Mouse (Mus musculus) kidney, embryonic 16.5 days (tissue): Measurements from ENCODE around the gene Tjp1. TPM values are rescaled to one million over a fixed set of nuclear protein-coding genes. Genes with fewer than 3 reads are reported as not detected.

Experiments
- ATAC-seq: fragments of 200-750 bp; cut with Nextera tagmentation; 2 replicates; pipeline ENCODE4 v1.8.0; 2017; ENCODE audit warnings: moderate TSS enrichment; ENCODE audit not compliant: low FRiP score, low TSS enrichment
- H3K27ac ChIP-seq: fragments of 300-500 bp; sonication (generic); 2 replicates; pipeline ENCODE4 v1.5.1; 2014; ENCODE audit warnings: low read length
- H3K27me3 ChIP-seq: fragments of 300-500 bp; sonication (generic); 2 replicates; pipeline ENCODE4 v1.6.1; 2014; ENCODE audit warnings: low read length, control low read depth, mixed read lengths; ENCODE audit not compliant: insufficient read depth
- H3K36me3 ChIP-seq: fragments of 300-500 bp; sonication (generic); 2 replicates; pipeline ENCODE4 v1.6.1; 2014; ENCODE audit warnings: low read length, control low read depth, mixed read lengths; ENCODE audit not compliant: insufficient read depth
- H3K4me1 ChIP-seq: fragments of 300-500 bp; sonication (generic); 2 replicates; pipeline ENCODE4 v1.6.1; 2014; ENCODE audit warnings: low read length, control low read depth, mixed read lengths; ENCODE audit not compliant: insufficient read depth
- H3K4me2 ChIP-seq: fragments of 300-500 bp; sonication (generic); replicated peaks from 2 replicates; pipeline ENCODE4 v1.6.1; 2014; ENCODE audit warnings: low read depth, low read length
- H3K4me3 ChIP-seq: fragments of 300-500 bp; sonication (generic); 2 replicates; pipeline ENCODE4 v1.5.1; 2014; ENCODE audit warnings: mild to moderate bottlenecking, low read length
- H3K9ac ChIP-seq: fragments of 300-500 bp; sonication (generic); replicated peaks from 2 replicates; pipeline ENCODE4 v1.6.1; 2014; ENCODE audit warnings: low read length
- H3K9me3 ChIP-seq: fragments of 300-500 bp; sonication (generic); 2 replicates; pipeline ENCODE4 v1.6.1; 2016; ENCODE audit warnings: low read length, control low read depth
- whole genome bisulfite sequencing: fragments of 180-500 bp; shearing (Covaris S2); extraction: QIAGEN DNeasy Blood & Tissue Kit; methylation state at CpG from one replicate; pipeline ENCODE4 v1.1.7; 2014; 5-methylcytosine and 5-hydroxymethylcytosine counted together
- polyA plus RNA-seq: library from polyadenylated mRNA; unstranded; fragments of >200 nt; fragmentation: Nextera tagmentation; extraction: Ambion mirVana; gene quantifications from 2 replicates; pipeline ENCODE4 v1.2.1, GENCODE M21; 2015

The Tjp1 gene
- polyA plus RNA-seq, 1 experiment from 2014 or later: 29.1 TPM

DNA sequence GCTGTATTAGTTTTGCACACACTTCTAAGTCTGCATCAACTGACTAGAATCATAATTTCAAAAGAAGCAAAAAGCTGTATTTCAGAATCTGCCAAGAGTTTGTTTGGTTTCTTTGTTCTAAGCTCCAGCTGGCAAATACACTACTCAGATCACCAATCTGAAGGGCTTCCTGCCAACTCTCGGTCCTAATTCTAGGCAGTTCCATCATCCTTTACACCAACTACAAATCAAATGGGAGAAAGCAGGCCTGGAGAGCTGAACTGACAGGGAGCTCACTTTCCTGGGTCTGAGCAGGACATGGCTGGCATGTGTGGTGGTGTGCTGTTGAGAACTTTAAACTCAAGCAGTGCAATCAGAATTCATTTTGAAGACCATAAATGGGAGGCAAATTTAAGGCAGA is 170.0 kb downstream of the Tjp1 start:
- H3K27ac ChIP-seq: peak overlapping the region; percentile 5; the same call in 1 of the 2 replicates
- H3K27me3 ChIP-seq: no peaks in the 10 kb centered on the region
- no peak overlapping the region for H3K4me3 ChIP-seq
- ATAC-seq: no peak
- no peaks in the 10 kb centered on the region for H3K9me3 ChIP-seq
- H3K36me3 ChIP-seq: no peaks in the 10 kb centered on the region
- WGBS: 14% methylated on average over 1 of the region's 1 CpGs
- H3K4me2 ChIP-seq: no peak overlapping the region
- H3K4me1 ChIP-seq: peaks cover 35% of the 10 kb centered on the region
- H3K9ac ChIP-seq: no peak overlapping the region

DNA sequence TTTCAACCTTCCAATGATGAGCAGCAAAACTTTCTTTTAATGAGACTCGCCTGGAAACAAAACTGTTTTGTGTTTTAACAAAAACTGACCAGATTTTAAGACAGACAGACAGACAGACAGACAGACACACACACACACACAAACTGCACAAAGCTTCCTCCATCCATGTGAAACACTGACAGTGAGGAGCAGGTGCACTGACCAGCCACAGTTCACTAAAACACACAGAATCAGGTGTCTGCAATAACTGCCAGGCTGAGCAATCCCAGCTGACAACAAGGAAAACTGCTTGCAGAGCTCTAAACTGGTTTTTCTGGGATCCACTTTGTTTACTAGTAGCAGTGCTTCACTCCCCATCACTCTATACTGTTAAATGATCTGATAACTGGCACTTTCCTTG is 171.4 kb downstream of the Tjp1 start:
- Histone ChIP-seq H3K27ac (peak overlapping the region; percentile 61), H3K27me3 (no peaks in the 10 kb centered on the region), H3K9me3 (no peaks in the 10 kb centered on the region), H3K9ac (no peak overlapping the region), H3K4me1 (peaks cover 32% of the 10 kb centered on the region), H3K36me3 (no peaks in the 10 kb centered on the region), H3K4me2 (no peak overlapping the region), H3K4me3 (no peak overlapping the region)
- WGBS: 85% methylated on average over 1 of the region's 1 CpGs
- no peak for ATAC-seq

DNA sequence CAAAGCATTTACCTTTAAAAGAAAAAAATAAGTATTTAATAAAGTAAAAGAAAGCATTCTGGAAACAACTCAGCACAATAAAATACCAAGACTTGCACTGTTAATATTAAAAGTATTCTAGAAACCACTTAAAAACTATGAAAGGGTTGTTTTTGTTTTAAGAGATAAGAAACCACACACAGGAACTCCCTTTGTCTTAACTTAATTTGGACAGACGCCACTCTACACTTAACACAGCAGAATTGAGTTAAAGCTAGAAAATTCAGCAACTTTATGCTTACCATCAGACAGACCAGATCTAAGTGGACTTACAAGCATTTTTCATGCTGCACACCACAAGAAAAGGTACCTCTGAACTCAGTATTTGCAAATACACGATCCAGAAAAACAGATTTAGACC is 172.7 kb downstream of the Tjp1 start:
- Histone ChIP-seq H3K4me2 (no peak overlapping the region), H3K36me3 (no peaks in the 10 kb centered on the region), H3K27me3 (no peaks in the 10 kb centered on the region), H3K27ac (peak overlapping the region; percentile 69; the same call in 1 of the 2 replicates), H3K4me3 (no peak overlapping the region), H3K9ac (no peak overlapping the region), H3K4me1 (peaks cover 31% of the 10 kb centered on the region), H3K9me3 (no peaks in the 10 kb centered on the region)
- no peak for ATAC-seq
- 48% methylated on average over 2 of the region's 2 CpGs for WGBS

DNA sequence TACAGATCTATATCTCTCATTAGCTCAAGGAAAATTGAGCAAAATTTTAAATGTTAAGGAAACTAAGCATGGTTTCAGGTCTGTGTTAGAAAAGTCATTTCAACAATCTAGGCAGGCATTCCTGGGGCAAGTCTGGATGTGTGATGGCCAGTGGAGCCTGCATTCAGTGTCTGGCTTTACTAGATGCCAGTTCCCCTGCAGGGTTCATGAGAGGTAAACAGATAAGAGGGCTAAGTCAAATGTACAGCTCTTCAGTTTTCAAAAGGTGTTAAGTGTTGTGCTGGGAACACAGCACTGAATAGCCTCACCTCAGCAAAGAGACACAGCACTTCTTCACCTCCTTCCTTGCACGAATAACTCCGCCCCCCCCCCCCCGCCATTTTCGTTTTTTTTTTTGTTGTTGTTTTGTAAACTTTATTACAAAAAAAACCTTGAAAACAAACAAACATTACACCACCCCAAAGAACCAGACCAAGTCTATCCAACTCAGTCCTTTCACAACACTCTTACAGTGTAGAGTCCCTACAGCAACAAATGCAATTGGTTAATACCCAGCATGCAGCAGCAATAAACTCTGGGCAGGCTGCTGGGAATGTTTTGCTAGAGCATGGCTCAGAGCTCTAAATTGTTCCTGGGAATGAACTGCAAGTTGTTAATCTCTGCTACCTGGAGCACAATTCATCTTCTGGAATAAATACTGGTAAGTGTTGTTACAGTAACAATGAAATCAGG is 177.1 kb downstream of the Tjp1 start:
- WGBS: 81% methylated on average over 3 of the region's 4 CpGs
- ATAC-seq: no peak
- H3K36me3 ChIP-seq: no peaks in the 10 kb centered on the region

DNA sequence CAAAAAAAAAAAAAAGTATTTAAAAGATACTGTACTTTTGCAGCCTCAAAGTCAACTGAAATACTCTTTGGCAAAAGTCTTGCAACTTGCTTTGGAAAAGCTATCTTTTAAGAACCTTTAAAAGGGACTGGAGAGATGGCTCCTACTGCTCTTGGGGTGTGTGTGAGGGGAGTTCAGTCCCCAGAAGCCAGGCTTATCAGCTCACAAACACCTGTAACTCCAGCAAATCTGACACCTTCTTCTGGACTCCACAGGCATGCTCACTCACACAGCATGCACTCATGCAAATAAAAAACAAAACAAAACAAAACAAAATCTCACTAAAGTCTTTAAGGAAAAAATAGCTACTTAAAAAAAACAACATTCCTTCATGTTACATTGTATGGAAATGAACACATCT is 179.0 kb downstream of the Tjp1 start:
- Histone ChIP-seq H3K36me3 (no peaks in the 10 kb centered on the region), H3K9me3 (no peaks in the 10 kb centered on the region), H3K4me3 (no peak overlapping the region), H3K4me1 (0 out of 2 replicates have a peak, but pooled peaks cover 5% of the 10 kb centered on the region), H3K9ac (no peak overlapping the region), H3K4me2 (no peak overlapping the region), H3K27ac (no peak overlapping the region), H3K27me3 (no peaks in the 10 kb centered on the region)
- no peak for ATAC-seq

More for the DNA sequence above, 177.1 kb downstream of the Tjp1 start:
- Histone ChIP-seq H3K27me3 (no peaks in the 10 kb centered on the region), H3K4me1 (0 out of 2 replicates have a peak, but pooled peaks cover 5% of the 10 kb centered on the region), H3K27ac (no peak overlapping the region), H3K4me2 (no peak overlapping the region), H3K9ac (no peak overlapping the region), H3K4me3 (no peak overlapping the region), H3K9me3 (no peaks in the 10 kb centered on the region)

DNA sequence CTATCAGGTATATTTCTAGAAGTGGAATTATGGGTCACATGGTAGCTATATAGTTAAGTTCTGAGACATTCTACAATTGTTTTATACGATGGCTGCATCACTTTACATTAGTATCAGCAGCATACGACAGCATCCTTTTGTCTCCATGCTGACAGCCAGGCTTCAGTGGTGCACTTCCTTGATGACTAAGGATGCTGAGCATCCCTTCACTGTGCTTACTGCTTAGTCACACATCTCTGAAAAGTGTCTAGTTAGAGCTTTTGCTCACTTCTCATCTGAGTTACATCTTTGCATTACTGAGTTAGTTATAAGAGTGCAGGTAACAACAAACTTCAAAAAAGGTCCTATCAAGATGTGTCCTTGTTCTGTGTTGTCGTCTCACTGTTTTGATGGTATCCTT is 182.3 kb downstream of the Tjp1 start:
- 88% methylated on average over 3 of the region's 3 CpGs for WGBS
- no peak for ATAC-seq

DNA sequence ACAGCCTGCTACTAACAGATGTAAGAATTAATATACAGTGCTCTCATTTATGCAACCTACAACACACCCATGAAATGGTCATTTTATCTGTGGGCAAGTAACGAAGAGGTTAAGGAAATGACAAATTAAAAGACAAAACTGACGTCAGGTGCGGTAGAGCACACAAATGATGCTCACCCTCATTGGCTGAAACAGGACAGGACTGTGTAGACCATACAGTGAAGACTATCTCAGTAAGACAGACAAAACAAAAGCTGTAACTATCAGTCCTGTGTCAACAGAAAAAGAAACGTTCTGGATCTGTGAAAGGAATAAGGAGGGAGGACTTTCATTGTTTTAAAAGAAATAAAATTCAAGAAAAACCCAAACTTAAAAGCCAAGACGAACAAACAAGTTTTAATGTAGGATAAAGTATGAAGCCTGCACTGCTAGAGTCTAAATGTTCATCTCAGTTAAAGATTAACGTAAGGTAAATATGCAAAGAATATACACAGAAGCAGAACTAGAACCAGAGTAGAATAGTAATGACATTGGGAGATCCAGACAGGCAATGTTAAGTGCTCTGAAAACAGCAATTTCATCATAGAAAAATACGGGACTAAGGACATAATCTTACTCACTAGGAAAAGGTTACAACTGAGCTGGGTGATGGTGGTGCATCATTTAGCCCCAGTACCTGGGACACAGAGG is 189.9 kb downstream of the Tjp1 start:
- H3K27me3 ChIP-seq: no peaks in the 10 kb centered on the region
- no peak overlapping the region for H3K4me2 ChIP-seq
- H3K27ac ChIP-seq: no peak overlapping the region
- 87% methylated on average over 7 of the region's 7 CpGs for WGBS
- H3K4me3 ChIP-seq: no peak overlapping the region
- no peak for ATAC-seq
- H3K9ac ChIP-seq: no peak overlapping the region
- H3K4me1 ChIP-seq: no peaks in the 10 kb centered on the region
- H3K36me3 ChIP-seq: peaks cover 37% of the 10 kb centered on the region
- no peaks in the 10 kb centered on the region for H3K9me3 ChIP-seq

More for the DNA sequence above, 182.3 kb downstream of the Tjp1 start:
- H3K36me3 ChIP-seq: peaks cover 8% of the 10 kb centered on the region
- H3K9me3 ChIP-seq: no peaks in the 10 kb centered on the region
- H3K4me2 ChIP-seq: no peak overlapping the region
- H3K9ac ChIP-seq: no peak overlapping the region
- no peak overlapping the region for H3K4me3 ChIP-seq
- no peaks in the 10 kb centered on the region for H3K27me3 ChIP-seq
- no peak overlapping the region for H3K27ac ChIP-seq
- 0 out of 2 replicates have a peak, but pooled peaks cover under 1% of the 10 kb centered on the region for H3K4me1 ChIP-seq

DNA sequence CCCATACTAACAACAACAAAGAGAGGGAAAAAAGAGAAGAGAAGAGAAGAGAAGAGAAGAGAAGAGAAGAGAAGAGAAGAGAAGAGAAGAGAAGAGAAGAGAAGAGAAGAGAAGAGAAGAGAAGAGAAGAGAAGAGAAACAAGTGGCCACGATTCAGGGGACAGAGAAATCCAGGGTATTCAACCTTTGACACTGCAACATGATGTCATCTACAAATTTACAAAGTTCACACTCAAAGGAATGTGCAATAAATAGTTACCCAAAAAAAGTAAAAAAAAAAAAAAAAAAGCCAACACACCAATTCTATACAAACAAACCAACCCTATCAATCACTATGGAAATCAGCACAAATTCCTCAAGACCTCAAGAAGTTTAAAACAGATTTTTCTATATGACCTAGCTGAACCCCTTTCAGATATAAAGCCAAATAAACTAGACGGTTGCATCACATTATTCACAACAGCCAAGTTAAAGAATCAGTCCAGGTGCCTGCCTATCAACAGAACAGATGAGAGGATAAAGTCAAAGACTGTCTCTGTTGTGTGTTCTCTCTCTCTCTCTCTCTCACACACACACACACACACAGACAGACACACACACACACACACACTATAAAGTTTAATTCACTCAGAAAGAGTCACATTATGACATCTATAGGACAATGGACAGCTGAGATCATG is 194.4 kb downstream of the Tjp1 start:
- Histone ChIP-seq H3K36me3 (peaks cover 51% of the 10 kb centered on the region; the same call in 1 of the 2 replicates), H3K4me2 (no peak overlapping the region), H3K4me3 (no peak overlapping the region), H3K9ac (no peak overlapping the region), H3K27me3 (no peaks in the 10 kb centered on the region), H3K4me1 (no peaks in the 10 kb centered on the region), H3K27ac (no peak overlapping the region), H3K9me3 (no peaks in the 10 kb centered on the region)
- WGBS: 83% methylated on average over 2 of the region's 2 CpGs
- no peak for ATAC-seq

DNA sequence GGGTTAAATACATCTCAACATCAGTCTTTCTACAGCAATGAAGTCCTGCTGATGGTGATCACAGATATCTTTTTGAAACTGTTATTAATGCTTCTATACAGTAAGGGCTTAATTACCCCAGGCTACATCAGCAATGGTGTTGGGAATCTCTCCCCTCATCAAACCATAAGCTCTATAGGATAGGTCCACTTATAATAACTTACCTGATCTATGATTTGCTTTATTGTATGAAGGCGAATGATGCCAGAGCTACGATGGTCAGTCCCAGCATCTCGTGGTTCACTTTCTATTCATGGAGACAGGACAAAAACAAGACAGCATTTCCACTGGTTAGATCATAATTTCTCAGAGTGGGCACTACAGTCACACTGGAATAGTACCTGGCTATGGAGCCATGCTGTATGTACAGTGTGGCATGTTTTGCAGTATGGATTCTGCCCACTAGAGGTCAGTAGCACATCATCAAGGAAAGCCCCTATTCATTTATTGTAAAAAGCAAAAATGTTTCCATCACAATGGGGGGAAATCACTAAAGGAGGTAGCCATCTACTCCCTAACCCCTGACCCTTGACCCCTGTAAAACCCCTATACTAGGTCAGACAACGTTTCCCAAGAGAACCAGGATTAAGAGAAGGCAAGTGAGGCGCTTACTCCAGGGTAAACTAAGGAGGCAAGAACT is 208.4 kb downstream of the Tjp1 start:
- Histone ChIP-seq H3K27ac (no peak overlapping the region), H3K4me1 (no peaks in the 10 kb centered on the region), H3K9me3 (no peaks in the 10 kb centered on the region), H3K4me2 (no peak overlapping the region), H3K4me3 (no peak overlapping the region), H3K36me3 (peaks cover 47% of the 10 kb centered on the region), H3K27me3 (no peaks in the 10 kb centered on the region), H3K9ac (no peak overlapping the region)
- peak; percentile 69; the same call in 1 of the 2 replicates for ATAC-seq
- WGBS: 73% methylated on average over 5 of the region's 5 CpGs
